ENCODE assay signal across 8 mouse cellular contexts in genomic region chr4:33030264-33031194, GRCm38 (mm10). TPM values are rescaled to one million over a fixed set of nuclear protein-coding genes. Genes with fewer than 3 reads are reported as not detected.
DNase-seq lines count a peak whose midpoint lies in the region; ATAC-seq and TF ChIP-seq lines count a peak whose summit lies in the region.

No protein-coding gene starts in this region.

- no peak for TF ChIP-seq EP300 in heart, postnatal 0 days (IDR thresholded peaks at IDR 0.05; ENCODE audit: low read depth)

- peak; percentile 23 for DNase-seq in ovary, postnatal 36 days (ENCODE audit: low spot score)
- DNase-seq in ovary, adult 18-20 months (ENCODE audit: low spot score): no peak
- DNase-seq in adrenal gland, adult (ENCODE audit: inconsistent age in 2 of 2, low spot score in 1 of 2): peak; percentile 21 to 88
- DNase-seq in embryo, embryonic 9.5 days (ENCODE audit: extremely low spot score): peak; percentile 33
- peak; percentile 19 for DNase-seq in heart, postnatal 0 days (ENCODE audit: low spot score)
- DNase-seq in liver, adult 2 months (ENCODE audit: extremely low read depth, low read depth, low spot score): peak; percentile 30
- no peak for DNase-seq in ovary, postnatal 14 days (ENCODE audit: low spot score)

- peak overlapping the region; percentile 87 for H3K4me2 ChIP-seq in heart, postnatal 0 days (ENCODE audit: low read depth, low read length)

- H3K27me3 ChIP-seq in heart, postnatal 0 days (ENCODE audit: control insufficient read depth, insufficient read depth, low read length): no peaks in the 10 kb centered on the region
- H3K27me3 ChIP-seq in liver, adult 2 months (ENCODE audit: control insufficient read depth, insufficient read depth, low read length): no peaks in the 10 kb centered on the region

- peaks cover 6% of the 10 kb centered on the region; the same call in 1 of the 2 replicates for H3K36me3 ChIP-seq in heart, postnatal 0 days (replicated peaks; ENCODE audit: control insufficient read depth, insufficient read depth, low read length)
- peaks cover 6% of the 10 kb centered on the region for H3K36me3 ChIP-seq in liver, adult 2 months (ENCODE audit: control insufficient read depth, insufficient read depth, low read length)

- H3K79me2 ChIP-seq in liver, adult 2 months (ENCODE audit: control insufficient read depth, insufficient read depth, low read length): peaks cover 15% of the 10 kb centered on the region; the same call in 1 of the 2 replicates

- peaks cover 14% of the 10 kb centered on the region; the same call in 1 of the 2 replicates for H3K4me1 ChIP-seq in heart, postnatal 0 days (ENCODE audit: control insufficient read depth, insufficient read depth)
- H3K4me1 ChIP-seq in liver, adult 2 months (ENCODE audit: control insufficient read depth, insufficient read depth, low read length): peaks cover 14% of the 10 kb centered on the region

- no peak for TF ChIP-seq POLR2A in liver, adult 2 months (IDR thresholded peaks at IDR 0.05; ENCODE audit: extremely low read depth, insufficient read depth, low read length)

- H3K9ac ChIP-seq in heart, postnatal 0 days (replicated peaks; ENCODE audit: low read depth, low read length): peak overlapping the region; percentile 99
- H3K9ac ChIP-seq in liver, adult 2 months (ENCODE audit: low read depth, low read length): peak overlapping the region; percentile 99

- peak overlapping the region; percentile 99 for H3K27ac ChIP-seq in heart, postnatal 0 days (ENCODE audit: low read depth)
- peak overlapping the region; percentile 89 for H3K27ac ChIP-seq in liver, adult 2 months (replicated peaks; ENCODE audit: insufficient read depth, low read depth, low read length)

- H3K9me3 ChIP-seq in heart, postnatal 0 days (replicated peaks; ENCODE audit: control insufficient read depth, low read length): peaks cover 2% of the 10 kb centered on the region; the same call in 1 of the 2 replicates

- TF ChIP-seq CTCF in heart, postnatal 0 days (IDR thresholded peaks at IDR 0.05; ENCODE audit: low read depth): no peak
- no peak for TF ChIP-seq CTCF in liver, adult 2 months (IDR thresholded peaks at IDR 0.05; ENCODE audit: low read depth, low read length)

- 3% methylated on average over 55 of the region's 55 CpGs for WGBS in heart, postnatal 0 days
- 2% methylated on average over 55 of the region's 55 CpGs for WGBS in liver, adult 2 months

- peak; percentile 60 for ATAC-seq in heart, postnatal 0 days (ENCODE audit: insufficient read depth, low read depth)
- 0 out of 2 replicates have a peak, but pooled peaks have one; percentile 16 for ATAC-seq in monocyte, adult 5-6 weeks (replicated peaks; ENCODE audit: insufficient number of reproducible peaks, low FRiP score, low TSS enrichment, poor library complexity, severe bottlenecking)

- peak overlapping the region; percentile 80 for H3K4me3 ChIP-seq in heart, postnatal 0 days (ENCODE audit: low read depth, low read length)
- peak overlapping the region; percentile 93 for H3K4me3 ChIP-seq in liver, adult 2 months (ENCODE audit: insufficient read depth, low read depth, low read length)

RNA-seq across cellular contexts. Expression of gene Ube2j1, which starts 0.7 kb away (rescaled TPM):
- 31.2 and 33.4 TPM in 2 replicates for total RNA-seq in heart, postnatal 0 days (2014; rRNA removed; ENCODE audit: low replicate concordance)
- polyA plus RNA-seq in heart, postnatal 0 days (2015; fragmentation: Nextera tagmentation; extraction: Ambion mirVana): 29.9 and 30.9 TPM in 2 replicates
- 21.3 and 21.7 TPM in 2 replicates for total RNA-seq in liver, adult 2 months (2014; rRNA removed)
- 11.1 and 13.1 TPM in 2 replicates for polyA plus RNA-seq in liver, adult 2 months (2012; rRNA removed)
- 58.3 to 78.3 TPM (median 74.0 TPM) in 3 replicates for total RNA-seq in monocyte, adult 5-6 weeks (2017)

RNA-seq across cellular contexts. Expression of gene Gabrr2, which starts 32.3 kb away (rescaled TPM):
- not detected in 2 replicates for total RNA-seq in heart, postnatal 0 days (2014; rRNA removed; ENCODE audit: low replicate concordance)
- 0.26 TPM in 1 of 2 replicates, not detected in the other for polyA plus RNA-seq in heart, postnatal 0 days (2015; fragmentation: Nextera tagmentation; extraction: Ambion mirVana)
- 0.20 and 0.46 TPM in 2 replicates for total RNA-seq in liver, adult 2 months (2014; rRNA removed)
- 0.15 and 0.27 TPM in 2 replicates for polyA plus RNA-seq in liver, adult 2 months (2012; rRNA removed)
- 0.78 TPM in 1 of 3 replicates, not detected in the others for total RNA-seq in monocyte, adult 5-6 weeks (2017)

RNA-seq across cellular contexts. Expression of gene Rragd, which starts 47.7 kb away (rescaled TPM):
- total RNA-seq in heart, postnatal 0 days (2014; rRNA removed; ENCODE audit: low replicate concordance): 61.3 and 75.3 TPM in 2 replicates
- polyA plus RNA-seq in heart, postnatal 0 days (2015; fragmentation: Nextera tagmentation; extraction: Ambion mirVana): 35.4 and 41.1 TPM in 2 replicates
- 1.5 and 1.6 TPM in 2 replicates for total RNA-seq in liver, adult 2 months (2014; rRNA removed)
- 0.26 and 0.59 TPM in 2 replicates for polyA plus RNA-seq in liver, adult 2 months (2012; rRNA removed)
- total RNA-seq in monocyte, adult 5-6 weeks (2017): 0.19 to 0.64 TPM (median 0.29 TPM) in 3 replicates

Comparison
In these comparisons a context has a peak if more than half of its experiments do, and no peak if none do; other contexts are left out.
1. DNase-seq: peak in ovary, postnatal 36 days (single experiment), adrenal gland, adult (2 of 2), embryo, embryonic 9.5 days (single experiment), heart, postnatal 0 days (single experiment) and liver, adult 2 months (single experiment); none in ovary, adult 18-20 months (single experiment) and ovary, postnatal 14 days (single experiment).
2. RNA of gene Rragd, which starts 47.7 kb away (total RNA-seq): 61.3 to 75.3 TPM in heart, postnatal 0 days; 1.5 to 1.6 TPM in liver, adult 2 months and 0.19 to 0.64 TPM in monocyte, adult 5-6 weeks; every median in the first group is over 10 times any median in the second.